Mouse (Mus musculus): ENCODE measurements at regions not wholly inside any gene's neighbourhood (a gene's known extent, or its start where the extent isn't known, plus 50 kb on each side); places are given as distances from the start of the nearest gene placed in this dataset.
"Not testable (repeated sequence)": the region's sequence is repeated elsewhere in the genome, so short reads cannot be mapped to it uniquely, and the experiment has no call there.

DNA sequence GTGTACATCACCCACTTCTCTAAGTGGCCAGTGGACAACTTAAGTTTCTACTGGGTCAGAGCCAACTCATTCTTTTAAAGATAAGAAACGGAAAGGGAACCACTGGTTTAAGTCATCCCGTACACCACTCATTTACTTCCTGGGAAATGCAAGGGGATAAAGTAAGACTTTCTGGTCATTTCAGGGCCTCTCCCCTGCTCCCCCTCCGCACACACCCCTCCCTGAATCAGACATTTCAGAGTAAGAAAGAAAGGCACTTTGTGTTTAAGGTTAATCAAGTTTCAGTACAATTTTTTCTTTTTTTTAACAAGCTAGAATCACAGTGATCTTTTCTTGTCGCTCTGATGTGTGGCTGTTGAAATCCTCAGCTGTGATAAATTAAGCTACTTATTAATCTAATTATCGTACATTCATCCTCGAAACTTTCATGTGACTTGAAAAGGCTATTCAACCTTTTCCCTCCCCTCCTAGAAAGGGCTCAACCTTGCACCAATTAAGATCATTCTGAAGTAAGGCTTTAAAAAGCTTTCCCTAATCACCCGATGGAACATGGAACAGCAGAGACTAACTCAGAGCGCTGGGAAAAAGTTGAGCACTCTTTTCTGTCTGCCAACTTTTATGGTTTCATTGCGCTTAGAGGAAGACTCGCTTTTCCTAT is 126.0 kb upstream of the Otx2 start:
- H3K9me3 ChIP-seq, result 0 out of 2 replicates have a peak, but pooled peaks cover 4% of the 10 kb centered on the region
- 17% methylated on average over 10 of the region's 10 CpGs for whole genome bisulfite sequencing
- peaks cover 96% of the 10 kb centered on the region for H3K27me3 ChIP-seq (ENCODE audit: poor library complexity, severe bottlenecking)
- H3K4me3 ChIP-seq, result peak overlapping the region; percentile 5; the same call in 1 of the 2 replicates
- no peaks in the 10 kb centered on the region for H3K36me3 ChIP-seq (replicated peaks)
- H3K27ac ChIP-seq, result 0 out of 2 replicates have a peak overlapping the region, but pooled peaks have one; percentile 22
- DNase-seq (ENCODE audit: extremely low spot score, low spot score), result peak; percentile 22
- peaks cover 31% of the 10 kb centered on the region for H3K4me1 ChIP-seq

DNA sequence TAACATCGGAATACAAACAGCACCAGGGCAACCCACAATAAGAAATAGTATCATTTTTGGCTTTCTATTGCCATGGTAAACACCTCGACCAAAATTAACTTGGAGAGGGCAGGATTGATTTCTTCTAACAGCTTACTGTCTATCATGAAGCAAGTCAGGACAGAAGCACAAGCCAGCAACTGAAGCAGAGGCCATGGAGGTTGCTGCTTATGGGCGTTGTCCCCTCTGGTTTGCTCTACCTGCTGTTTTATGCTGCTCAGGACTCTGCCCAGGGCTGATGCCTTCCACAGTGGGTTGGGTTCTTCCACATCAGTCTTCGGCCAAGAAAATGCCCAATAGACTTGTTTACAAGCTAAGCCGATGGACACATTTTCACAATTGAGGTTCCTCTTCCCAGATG is 117.9 kb upstream of the Otx2 start:
- no peak for DNase-seq (ENCODE audit: extremely low spot score, low spot score)
- Histone ChIP-seq H3K4me3 (no peak overlapping the region), H3K36me3 (replicated peaks) (no peaks in the 10 kb centered on the region), H3K27me3 (ENCODE audit: poor library complexity, severe bottlenecking) (peaks cover 64% of the 10 kb centered on the region), H3K27ac (no peak overlapping the region), H3K4me1 (no peaks in the 10 kb centered on the region), H3K9me3 (no peaks in the 10 kb centered on the region)
- 91% methylated on average over 5 of the region's 5 CpGs for WGBS

DNA sequence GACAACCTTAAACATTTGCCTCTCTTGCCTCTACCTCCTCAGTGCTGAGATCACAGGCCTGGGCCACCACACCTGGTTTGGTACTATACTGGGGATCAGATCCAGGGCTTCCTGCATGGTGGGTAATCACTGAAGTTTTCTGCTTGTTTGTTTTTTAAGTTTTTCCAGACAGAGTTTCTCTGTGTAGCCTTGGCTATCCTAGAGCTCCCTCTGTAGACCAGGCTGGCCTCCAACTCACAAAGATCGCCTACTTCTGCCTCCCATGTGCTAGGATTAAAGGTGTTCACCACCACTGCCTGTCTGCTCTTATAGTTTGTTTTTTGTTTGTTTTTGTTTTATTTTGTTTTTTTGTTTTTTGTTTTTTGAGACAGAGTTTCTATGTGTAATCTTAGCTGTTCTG is 105.7 kb upstream of the Otx2 start:
- no peak for DNase-seq (ENCODE audit: extremely low spot score, low spot score)
- Histone ChIP-seq H3K27me3 (ENCODE audit: poor library complexity, severe bottlenecking) (peaks cover 10% of the 10 kb centered on the region), H3K4me3 (no peak overlapping the region), H3K36me3 (replicated peaks) (no peaks in the 10 kb centered on the region), H3K9me3 (no peaks in the 10 kb centered on the region), H3K27ac (no peak overlapping the region), H3K4me1 (no peaks in the 10 kb centered on the region)
- 84% methylated on average over 1 of the region's 1 CpGs for WGBS

DNA sequence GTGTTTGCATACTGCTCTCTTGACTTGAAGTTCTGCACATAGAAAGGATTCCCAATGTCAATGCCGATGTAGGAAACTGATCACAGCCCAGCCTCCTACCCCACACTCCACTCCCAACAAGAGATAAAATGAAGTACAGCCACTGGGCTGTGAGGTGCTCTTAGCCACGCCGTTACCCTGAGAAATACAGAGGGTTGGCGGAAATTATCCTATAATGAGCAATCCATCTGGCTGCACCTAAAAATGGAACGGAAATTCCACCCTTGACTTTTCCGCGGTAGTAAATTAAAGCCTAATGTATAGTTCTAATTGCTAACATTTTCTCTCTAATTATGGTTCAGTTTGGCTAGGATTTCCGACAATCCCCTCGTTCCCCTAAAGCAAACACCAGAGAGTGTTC is 97.2 kb upstream of the Otx2 start:
- Histone ChIP-seq H3K27ac (no peak overlapping the region), H3K9me3 (no peaks in the 10 kb centered on the region), H3K4me3 (no peak overlapping the region), H3K27me3 (ENCODE audit: poor library complexity, severe bottlenecking) (no peaks in the 10 kb centered on the region; the same call in 1 of the 2 replicates), H3K36me3 (replicated peaks) (no peaks in the 10 kb centered on the region), H3K4me1 (no peaks in the 10 kb centered on the region)
- 84% methylated on average over 9 of the region's 9 CpGs for WGBS
- no peak for DNase-seq (ENCODE audit: extremely low spot score, low spot score)

DNA sequence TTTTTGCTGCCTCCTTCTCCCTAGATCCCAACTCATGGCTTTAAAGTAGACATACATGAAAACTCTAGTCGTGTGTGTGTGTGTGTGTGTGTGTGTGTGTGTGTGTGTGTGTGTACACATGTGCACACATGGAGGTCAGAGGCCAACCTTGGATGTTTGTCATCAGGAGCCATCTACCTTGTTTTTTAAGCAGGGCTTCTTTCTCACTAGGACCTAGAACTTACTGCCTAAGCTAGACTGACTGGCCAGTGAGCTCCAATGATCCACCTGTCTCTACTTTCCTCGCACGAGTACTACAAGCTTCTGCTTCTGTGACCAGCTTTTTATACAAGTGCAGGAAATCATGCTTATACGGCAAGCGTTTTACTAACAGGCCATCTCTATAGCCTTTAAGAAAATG is 89.1 kb upstream of the Otx2 start:
- Histone ChIP-seq H3K36me3 (replicated peaks) (no peaks in the 10 kb centered on the region), H3K27me3 (ENCODE audit: poor library complexity, severe bottlenecking) (peaks cover 12% of the 10 kb centered on the region; the same call in 1 of the 2 replicates), H3K4me1 (peaks cover 6% of the 10 kb centered on the region; the same call in 1 of the 2 replicates), H3K9me3 (no peaks in the 10 kb centered on the region), H3K4me3 (no peak overlapping the region), H3K27ac (no peak overlapping the region)
- DNase-seq (ENCODE audit: extremely low spot score, low spot score), result no peak
- 92% methylated on average over 5 of the region's 5 CpGs for WGBS

DNA sequence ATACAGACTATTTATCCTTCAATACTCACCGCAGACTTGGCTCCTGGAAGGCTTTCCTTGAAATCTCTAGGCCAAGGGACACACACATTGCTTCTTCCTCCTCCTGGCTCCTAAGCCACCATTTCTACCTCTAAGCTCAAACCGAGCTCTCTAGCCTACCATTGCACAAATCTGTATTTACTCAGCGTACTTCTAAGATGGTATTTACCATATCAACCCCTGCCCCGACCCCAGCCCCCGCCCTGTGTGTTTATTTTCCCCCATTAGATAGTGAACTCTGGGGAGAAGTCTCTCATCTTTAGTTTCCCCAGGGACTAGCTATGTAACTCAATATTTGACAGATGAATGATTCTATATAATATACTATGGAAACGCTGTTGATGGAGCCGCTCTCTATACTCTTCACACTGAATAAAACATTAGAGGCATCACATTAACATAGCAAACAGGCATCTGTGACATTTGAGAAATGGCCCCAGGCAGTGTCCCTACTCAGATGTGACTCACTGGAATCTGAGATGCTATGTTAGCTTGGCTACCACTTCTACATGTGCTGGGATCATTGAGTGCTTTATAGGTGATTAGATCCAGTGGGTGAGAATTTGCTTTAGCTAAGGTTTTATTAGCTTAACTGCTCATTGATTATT is 87.5 kb upstream of the Otx2 start:
- no peaks in the 10 kb centered on the region for H3K36me3 ChIP-seq (replicated peaks)
- no peak for DNase-seq (ENCODE audit: extremely low spot score, low spot score)
- H3K4me1 ChIP-seq, result peaks cover 6% of the 10 kb centered on the region; the same call in 1 of the 2 replicates
- H3K27ac ChIP-seq, result no peak overlapping the region
- H3K27me3 ChIP-seq (ENCODE audit: poor library complexity, severe bottlenecking), result peaks cover 13% of the 10 kb centered on the region; the same call in 1 of the 2 replicates
- WGBS, result 87% methylated on average over 7 of the region's 7 CpGs
- no peaks in the 10 kb centered on the region for H3K9me3 ChIP-seq
- H3K4me3 ChIP-seq, result no peak overlapping the region

DNA sequence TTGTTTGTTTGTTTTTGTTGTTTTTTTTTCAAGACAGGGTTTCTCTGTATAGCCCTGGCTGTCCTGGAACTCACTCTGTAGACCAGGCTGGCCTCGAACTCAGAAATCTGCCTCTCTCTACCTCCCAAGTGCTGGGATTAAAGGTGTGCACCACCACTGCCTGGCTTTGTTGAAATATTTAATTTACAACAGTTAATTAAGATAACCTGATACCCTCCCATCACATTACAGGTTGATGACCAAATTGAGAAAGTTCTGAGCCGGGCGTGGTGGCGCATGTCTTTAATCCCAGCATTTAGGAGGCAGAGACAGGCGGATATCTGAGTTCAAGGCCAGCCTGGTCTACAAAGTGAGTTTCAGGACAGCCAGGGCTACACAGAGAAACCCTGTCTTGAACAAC is 81.5 kb upstream of the Otx2 start:
- Histone ChIP-seq H3K27me3 (ENCODE audit: poor library complexity, severe bottlenecking) (peaks cover 59% of the 10 kb centered on the region), H3K4me1 (peaks cover 46% of the 10 kb centered on the region)
- DNase-seq (ENCODE audit: extremely low spot score, low spot score); H3K4me3 ChIP-seq; H3K36me3 ChIP-seq (replicated peaks); H3K27ac ChIP-seq; H3K9me3 ChIP-seq: not testable (repeated sequence)
- WGBS, result 92% methylated on average over 5 of the region's 5 CpGs

DNA sequence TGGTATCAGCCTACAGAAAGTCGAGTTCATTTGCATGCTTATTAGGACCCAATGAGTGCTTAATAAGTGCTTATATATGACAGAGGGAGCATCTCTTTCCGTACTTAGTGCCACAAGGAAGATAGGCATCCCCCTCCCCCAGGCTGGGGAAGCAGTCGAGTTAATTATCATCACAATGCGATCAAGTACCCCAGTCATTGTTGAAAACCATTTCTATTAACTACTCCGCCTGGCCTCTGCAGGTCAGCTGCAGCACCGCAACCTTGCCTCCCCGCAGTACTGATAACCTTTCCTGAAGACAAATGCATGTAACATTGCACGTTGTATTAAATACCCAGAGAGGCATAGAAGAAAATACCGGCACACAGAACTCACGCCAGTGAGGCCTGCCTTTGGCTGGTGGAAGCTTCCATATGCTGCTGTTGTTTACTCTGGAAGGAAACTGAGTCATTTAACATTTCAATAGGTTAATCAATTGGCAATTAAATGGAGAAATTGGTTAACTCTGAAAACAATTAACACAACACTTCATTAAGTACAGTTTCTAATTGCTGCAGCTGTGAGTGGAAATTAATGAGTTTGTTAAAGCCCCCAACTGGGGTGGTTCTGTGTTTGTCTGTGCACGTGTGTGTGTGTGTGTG is 80.6 kb upstream of the Otx2 start:
- H3K36me3 ChIP-seq (replicated peaks), result no peaks in the 10 kb centered on the region
- WGBS, result 7% methylated on average over 11 of the region's 11 CpGs
- no peaks in the 10 kb centered on the region for H3K9me3 ChIP-seq
- peak; percentile 35 for DNase-seq (ENCODE audit: extremely low spot score, low spot score)
- H3K27me3 ChIP-seq (ENCODE audit: poor library complexity, severe bottlenecking), result peaks cover 67% of the 10 kb centered on the region
- peak overlapping the region; percentile 27 for H3K4me3 ChIP-seq
- H3K4me1 ChIP-seq, result peaks cover 50% of the 10 kb centered on the region
- H3K27ac ChIP-seq, result peak overlapping the region; percentile 84

DNA sequence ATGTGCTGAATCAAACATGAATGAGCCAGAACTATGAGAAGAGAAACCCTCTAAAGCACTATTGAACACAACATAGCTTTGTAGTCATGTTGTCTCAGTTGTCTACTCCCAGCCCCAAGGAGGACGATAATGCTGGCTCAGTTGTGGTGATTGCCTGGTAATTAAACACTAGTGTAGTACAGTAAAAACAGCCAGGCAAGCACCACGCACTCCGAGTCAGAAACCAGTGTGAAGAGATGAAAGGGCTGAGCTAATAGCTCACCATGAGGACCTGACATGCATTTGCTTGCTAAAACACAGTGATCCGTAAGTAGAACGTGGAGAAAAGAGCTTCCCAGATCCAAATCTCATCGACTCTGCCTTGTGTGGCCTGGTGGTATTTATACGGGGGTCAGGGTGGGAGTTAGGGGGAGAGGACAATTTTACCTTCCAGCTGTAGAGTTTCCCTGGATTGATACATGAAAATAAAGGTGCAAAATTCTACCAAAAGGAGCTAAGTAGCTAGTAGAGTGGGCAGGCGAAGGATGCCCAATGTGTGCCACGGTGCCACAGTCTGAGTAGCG is 80.0 kb upstream of the Otx2 start:
- DNase-seq (ENCODE audit: extremely low spot score, low spot score), result no peak
- Histone ChIP-seq H3K4me3 (peak overlapping the region; percentile 27), H3K27me3 (ENCODE audit: poor library complexity, severe bottlenecking) (peaks cover 73% of the 10 kb centered on the region), H3K9me3 (no peaks in the 10 kb centered on the region), H3K27ac (peak overlapping the region; percentile 84), H3K36me3 (replicated peaks) (no peaks in the 10 kb centered on the region), H3K4me1 (peaks cover 51% of the 10 kb centered on the region)
- 11% methylated on average over 10 of the region's 10 CpGs for WGBS

DNA sequence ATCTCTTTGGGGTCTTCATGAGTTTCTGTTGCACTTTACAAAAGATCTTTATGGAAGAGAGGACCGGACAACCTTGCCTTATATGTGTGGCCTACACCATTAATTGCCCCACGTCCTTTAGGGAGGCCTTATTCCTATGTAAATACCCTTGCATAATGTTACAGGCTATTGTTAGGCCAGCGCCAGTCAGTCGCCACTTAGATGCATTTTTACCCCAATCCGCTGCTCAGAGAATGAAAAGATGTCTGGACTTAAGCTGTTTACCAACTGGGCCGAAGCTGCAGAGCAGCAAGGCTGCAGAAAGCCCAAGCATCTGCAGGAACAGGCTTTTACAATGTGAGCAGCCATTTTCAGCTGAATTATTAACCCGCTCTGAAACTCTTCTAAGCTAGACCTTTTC is 79.5 kb upstream of the Otx2 start:
- Histone ChIP-seq H3K36me3 (replicated peaks) (no peaks in the 10 kb centered on the region), H3K9me3 (no peaks in the 10 kb centered on the region), H3K4me1 (peaks cover 54% of the 10 kb centered on the region), H3K27me3 (ENCODE audit: poor library complexity, severe bottlenecking) (peaks cover 75% of the 10 kb centered on the region), H3K4me3 (peak overlapping the region; percentile 27; the same call in 1 of the 2 replicates), H3K27ac (peak overlapping the region; percentile 84)
- no peak for DNase-seq (ENCODE audit: extremely low spot score, low spot score)
- 9% methylated on average over 7 of the region's 7 CpGs for WGBS

DNA sequence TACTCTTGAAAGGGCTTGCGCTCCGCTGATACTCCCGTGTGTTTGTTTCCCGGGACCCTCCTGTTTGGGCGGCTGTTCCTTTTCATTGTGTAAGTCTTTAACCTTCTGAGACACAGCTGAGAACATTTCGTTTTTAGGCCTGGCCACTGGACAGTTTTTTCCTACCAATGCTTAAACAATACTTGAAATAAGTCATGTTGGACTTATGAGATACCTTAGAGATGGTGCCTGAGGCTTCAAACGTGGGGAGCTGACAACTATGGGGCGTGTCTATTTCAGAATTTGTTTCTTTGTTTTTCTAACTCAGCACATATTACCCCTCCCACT is 78.9 kb upstream of the Otx2 start:
- Histone ChIP-seq H3K27ac (peak overlapping the region; percentile 84), H3K9me3 (no peaks in the 10 kb centered on the region), H3K4me3 (peak overlapping the region; percentile 40), H3K27me3 (ENCODE audit: poor library complexity, severe bottlenecking) (peaks cover 81% of the 10 kb centered on the region), H3K36me3 (replicated peaks) (no peaks in the 10 kb centered on the region), H3K4me1 (peaks cover 54% of the 10 kb centered on the region)
- 11% methylated on average over 8 of the region's 8 CpGs for WGBS
- DNase-seq (ENCODE audit: extremely low spot score, low spot score), result no peak

DNA sequence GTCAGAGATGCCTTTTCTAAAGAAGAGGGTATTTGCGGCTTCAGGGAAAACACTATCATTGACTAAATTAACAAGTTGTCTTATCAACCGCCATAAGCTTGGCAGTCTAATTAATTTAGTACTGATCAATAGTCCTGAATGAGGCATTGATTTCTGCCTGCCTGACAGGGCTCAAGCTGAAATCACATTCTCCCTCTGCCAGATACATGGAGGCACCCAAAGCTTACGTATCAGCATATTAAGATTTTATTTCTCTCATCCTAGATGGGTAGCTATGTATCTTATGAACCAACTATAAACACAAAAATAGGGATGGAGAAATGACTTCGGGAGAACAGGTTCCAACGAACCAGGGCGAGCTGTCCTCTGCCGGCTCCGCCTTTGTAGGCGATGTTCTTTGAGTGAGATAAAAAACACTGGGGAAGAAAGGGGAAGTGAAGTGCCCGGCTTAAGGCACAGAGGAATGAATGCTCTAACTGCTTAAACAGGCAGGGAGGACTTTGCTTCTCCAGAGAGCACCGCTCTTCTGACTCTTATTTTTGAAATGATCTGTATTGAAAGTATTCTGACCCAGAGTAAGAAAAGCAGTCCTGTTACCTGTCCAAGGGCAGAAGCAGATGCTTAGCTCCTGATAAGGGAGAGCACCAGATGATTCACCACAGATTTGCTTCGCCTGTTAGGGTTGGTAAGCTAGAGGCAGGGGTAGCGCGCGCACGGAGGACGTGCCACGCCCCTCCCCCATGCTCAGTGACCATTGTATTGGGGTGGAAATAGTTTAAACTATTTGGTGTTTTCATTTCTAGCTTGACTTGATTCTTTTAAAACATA is 78.3 kb upstream of the Otx2 start:
- DNase-seq (ENCODE audit: extremely low spot score, low spot score), result peak; percentile 40
- no peaks in the 10 kb centered on the region for H3K9me3 ChIP-seq
- peak overlapping the region; percentile 84 for H3K27ac ChIP-seq
- WGBS, result 5% methylated on average over 18 of the region's 18 CpGs
- H3K4me3 ChIP-seq, result peak overlapping the region; percentile 40
- peaks cover 86% of the 10 kb centered on the region for H3K27me3 ChIP-seq (ENCODE audit: poor library complexity, severe bottlenecking)
- H3K36me3 ChIP-seq (replicated peaks), result no peaks in the 10 kb centered on the region
- peaks cover 54% of the 10 kb centered on the region for H3K4me1 ChIP-seq

Measured in forebrain, embryonic 10.5 days (tissue).